Mouse (Mus musculus) brain, embryonic 18.5 days (tissue): Measurements from ENCODE around the gene Ccnj.
A peak's percentile ranks its signal among the peaks of the same experiment; 100 is the strongest.

Experiments
- DNase-seq: peaks from one replicate; pipeline ENCODE4 v3.0.0-alpha.2; 2012; ENCODE audit warnings: low read depth, low spot score

The Ccnj gene

GRCm38 (mm10) chr19:40844731-40845130, 13.7 kb downstream of the Ccnj start:
- no peak for DNase-seq

GRCm38 (mm10) chr19:40849391-40849790, 18.3 kb downstream of the Ccnj start:
- DNase-seq = no peak

- no peak for DNase-seq
Measured at GRCm38 (mm10) chr19:40859555-40859954, 28.5 kb downstream of the Ccnj start.

- no peak for DNase-seq
Measured at GRCm38 (mm10) chr19:40868284-40868683, 37.2 kb downstream of the Ccnj start.

- no peak for DNase-seq
Measured at GRCm38 (mm10) chr19:40869425-40870105, 38.5 kb downstream of the Ccnj start.

- peak; percentile 94 for DNase-seq
Measured at GRCm38 (mm10) chr19:40872955-40873665, 42.0 kb downstream of the Ccnj start.

GRCm38 (mm10) chr19:40881700-40882099, 50.6 kb downstream of the Ccnj start:
- DNase-seq = no peak

- DNase-seq = no peak
Measured at GRCm38 (mm10) chr19:40888887-40889286, 57.8 kb downstream of the Ccnj start.

GRCm38 (mm10) chr19:40894071-40894506, 63.0 kb downstream of the Ccnj start:
- DNase-seq = no peak

- DNase-seq = peak; percentile 84
Measured at GRCm38 (mm10) chr19:40894519-40895392, 63.7 kb downstream of the Ccnj start, which contains the start of gene Zfp518a. TSS of gene Zfp518a (plus strand) at chr19:40894705.

GRCm38 (mm10) chr19:40895393-40895703, 64.3 kb downstream of the Ccnj start:
- DNase-seq = peak; percentile 1
